Mouse (Mus musculus) kidney, postnatal 10 days (tissue): Measurements from ENCODE around the gene Syde2.

Experiments
- DNase-seq: peaks from one replicate; pipeline ENCODE4 v3.0.0; 2021; ENCODE audit warnings: mixed read lengths

Syde2 gene

GRCm38 (mm10) chr3:146053873-146054272 is 66.2 kb downstream of the Syde2 start:
- DNase-seq: no peak

- no peak for DNase-seq
These were observed 69.5 kb downstream of the Syde2 start for GRCm38 (mm10) chr3:146057131-146057530.

- DNase-seq: peak; percentile 80
These were observed 70.6 kb downstream of the Syde2 start for GRCm38 (mm10) chr3:146058263-146058662.

- DNase-seq: no peak
These were observed 71.8 kb downstream of the Syde2 start for GRCm38 (mm10) chr3:146059356-146059926.

GRCm38 (mm10) chr3:146063146-146063545 is 75.5 kb downstream of the Syde2 start:
- no peak for DNase-seq

GRCm38 (mm10) chr3:146069276-146069675 is 81.6 kb downstream of the Syde2 start:
- no peak for DNase-seq
